In the genomic region with DNA sequence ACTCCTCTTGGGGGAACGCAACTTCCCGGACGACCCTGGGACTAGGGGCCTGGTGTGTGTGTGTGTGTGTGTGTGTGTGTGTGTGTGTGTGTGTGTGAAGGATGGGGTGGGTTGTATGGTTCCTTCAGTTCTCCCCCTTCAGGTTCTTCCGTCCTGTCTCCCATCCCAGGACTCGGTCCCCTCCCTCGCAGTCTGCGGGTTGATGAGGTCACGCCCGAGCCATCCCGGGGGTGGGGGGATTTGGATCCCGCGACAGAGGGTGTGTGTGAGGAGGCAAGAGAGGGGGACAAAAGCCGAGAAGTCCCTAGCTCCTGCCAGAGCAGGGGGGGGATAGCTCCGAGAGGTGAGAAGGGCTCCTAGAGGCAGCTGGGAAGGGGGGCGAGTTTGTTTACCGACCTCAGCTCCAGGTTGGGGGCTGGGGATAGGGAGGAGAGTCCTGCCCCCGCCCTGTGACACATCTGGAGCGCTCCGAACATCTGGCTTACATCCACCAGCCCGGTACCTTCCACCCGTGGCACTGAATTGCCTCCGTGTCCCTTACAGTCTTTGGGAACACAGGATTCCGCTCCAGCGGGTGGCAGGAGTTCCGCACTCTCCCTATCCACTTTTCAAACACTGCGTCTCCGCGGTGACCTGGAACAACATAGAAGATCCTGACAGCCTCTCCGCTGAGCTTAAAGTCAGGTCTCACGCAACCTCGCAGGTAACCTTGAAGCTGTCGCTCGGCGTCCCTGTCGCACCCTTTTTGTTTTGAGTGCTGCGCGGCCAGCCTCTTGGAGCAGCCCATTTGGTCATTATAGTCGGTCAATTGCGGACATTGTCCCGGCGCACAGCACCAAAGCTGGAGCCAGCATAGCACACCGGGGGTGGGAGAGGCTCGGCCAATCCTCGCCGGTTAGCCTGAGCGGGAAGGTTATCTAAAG, we compare ENCODE assay signal across 8 mouse cellular contexts. TPM values are rescaled to one million over a fixed set of nuclear protein-coding genes. Genes with fewer than 3 reads are reported as not detected.
DNase-seq lines count a peak whose midpoint lies in the region; ATAC-seq and TF ChIP-seq lines count a peak whose summit lies in the region.

No protein-coding gene starts in this region.

- no peak for ATAC-seq in embryonic facial prominence, embryonic 12.5 days (ENCODE audit: insufficient number of reproducible peaks, insufficient read depth, low FRiP score, low TSS enrichment)
- ATAC-seq in liver, postnatal 0 days, result 0 out of 2 replicates have a peak, but pooled peaks have one; percentile 20
- ATAC-seq in inflammation-experienced regulatory T-cells, adult 6 months, result no peak

- TF ChIP-seq EP300 in liver, postnatal 0 days (IDR thresholded peaks at IDR 0.05; ENCODE audit: low read depth), result no peak

- H3K4me1 ChIP-seq in embryonic facial prominence, embryonic 12.5 days, result peaks cover 48% of the 10 kb centered on the region
- peaks cover 32% of the 10 kb centered on the region for H3K4me1 ChIP-seq in liver, postnatal 0 days (ENCODE audit: insufficient read depth)

- under 1% methylated on average over 46 of the region's 46 CpGs for WGBS in embryonic facial prominence, embryonic 12.5 days
- WGBS in liver, postnatal 0 days (ENCODE audit: insufficient replicate concordance), result 1% methylated on average over 42 of the region's 46 CpGs

- no peak for DNase-seq in layer of hippocampus, adult 2 months (ENCODE audit: low spot score in 2 of 2)
- DNase-seq in layer of hippocampus, adult 9-10 months (ENCODE audit: low spot score), result no peak
- peak; percentile 29 for DNase-seq in heart, postnatal 4 days
- no peak for DNase-seq in liver, postnatal 0 days
- no peak for DNase-seq in urinary bladder, adult 2 months (ENCODE audit: low spot score)
- no peak for DNase-seq in cerebellum, postnatal 4 days (ENCODE audit: low spot score in 2 of 2)

- H3K4me3 ChIP-seq in layer of hippocampus, adult 2 months, result peak overlapping the region; percentile 67
- H3K4me3 ChIP-seq in embryonic facial prominence, embryonic 12.5 days, result peak overlapping the region; percentile 58
- peak overlapping the region; percentile 44 for H3K4me3 ChIP-seq in liver, postnatal 0 days (ENCODE audit: low read depth, low read length)

- H3K4me2 ChIP-seq in embryonic facial prominence, embryonic 12.5 days (replicated peaks), result peak overlapping the region; percentile 97
- peak overlapping the region; percentile 71 for H3K4me2 ChIP-seq in liver, postnatal 0 days (ENCODE audit: low read depth, low read length)

- H3K27ac ChIP-seq in layer of hippocampus, adult 2 months, result no peak overlapping the region
- H3K27ac ChIP-seq in embryonic facial prominence, embryonic 12.5 days, result no peak overlapping the region
- no peak overlapping the region for H3K27ac ChIP-seq in liver, postnatal 0 days (ENCODE audit: low read depth)

- H3K27me3 ChIP-seq in embryonic facial prominence, embryonic 12.5 days, result peaks cover 91% of the 10 kb centered on the region
- peaks cover 89% of the 10 kb centered on the region for H3K27me3 ChIP-seq in liver, postnatal 0 days (ENCODE audit: insufficient read depth, low read length)

- no peaks in the 10 kb centered on the region for H3K36me3 ChIP-seq in embryonic facial prominence, embryonic 12.5 days
- H3K36me3 ChIP-seq in liver, postnatal 0 days (replicated peaks; ENCODE audit: insufficient read depth, low read length), result no peaks in the 10 kb centered on the region

- H3K9me3 ChIP-seq in embryonic facial prominence, embryonic 12.5 days, result no peaks in the 10 kb centered on the region
- no peaks in the 10 kb centered on the region for H3K9me3 ChIP-seq in liver, postnatal 0 days (ENCODE audit: low read length)

- no peak for TF ChIP-seq CTCF in layer of hippocampus, adult 2 months (conservative IDR thresholded peaks at IDR 0.05)
- no peak for TF ChIP-seq CTCF in liver, postnatal 0 days (IDR thresholded peaks at IDR 0.05; ENCODE audit: low read depth)

- peak overlapping the region; percentile 70 for H3K9ac ChIP-seq in embryonic facial prominence, embryonic 12.5 days
- H3K9ac ChIP-seq in liver, postnatal 0 days (replicated peaks), result no peak overlapping the region

RNA-seq across cellular contexts. Expression of a gene that starts 0.9 kb away (rescaled TPM):
- 1 to 10 TPM; 2.0 to 2.5 TPM for total RNA-seq in layer of hippocampus, adult 2 months (2021)
- polyA plus RNA-seq in embryonic facial prominence, embryonic 12.5 days (2016; fragmentation: Nextera tagmentation; extraction: Ambion mirVana), result 24.3 and 25.7 TPM in 2 replicates
- total RNA-seq in heart, postnatal 4 days (2021), result 1 to 10 TPM; 4.4 to 5.7 TPM
- 0.12 and 0.40 TPM in 2 replicates for polyA plus RNA-seq in liver, postnatal 0 days (2015; fragmentation: Nextera tagmentation; extraction: Ambion mirVana)
- not detected for polyA plus RNA-seq in inflammation-experienced regulatory T-cells, adult 6 months (2017; shearing (Covaris generic))
- 13.3 and 13.8 TPM in 2 replicates for polyA plus RNA-seq in urinary bladder, adult 2 months (2012; rRNA removed)

Comparison
In these comparisons a context has a peak if more than half of its experiments do, and no peak if none do; other contexts are left out.
1. RNA of a gene that starts 0.9 kb away (polyA plus RNA-seq): 24.3 to 25.7 TPM in embryonic facial prominence, embryonic 12.5 days and 13.3 to 13.8 TPM in urinary bladder, adult 2 months; 0.12 to 0.40 TPM in liver, postnatal 0 days and not detected in inflammation-experienced regulatory T-cells, adult 6 months; every median in the first group is over 10 times any median in the second.
2. Peak in every context shown above with its lines, with median percentiles within 50 percentile points of each other: H3K4me3 ChIP-seq.